Mouse (Mus musculus): ENCODE results near the gene Esp23.
"Not testable (repeated sequence)": the region's sequence is repeated elsewhere in the genome, so short reads cannot be mapped to it uniquely, and the experiment has no call there.

Gene Esp23

DNA sequence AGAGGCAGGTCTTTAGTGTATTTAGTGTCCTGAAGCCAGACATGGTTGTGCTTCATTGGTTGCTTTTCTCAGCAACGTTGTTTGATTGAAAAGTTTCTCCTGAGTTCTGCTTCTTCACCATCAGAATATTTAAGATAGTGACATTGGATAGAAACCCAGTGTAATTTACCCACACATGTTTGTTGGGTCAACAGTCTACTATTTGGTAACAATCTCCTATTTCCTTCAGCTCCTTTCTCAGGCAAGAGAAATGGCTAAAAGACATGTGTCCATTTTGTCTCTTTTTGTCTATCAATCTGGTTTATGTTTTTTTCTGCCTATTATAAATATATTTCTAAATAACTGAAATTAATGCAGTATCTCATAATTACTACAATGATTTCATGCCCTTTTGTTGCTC, at the start of gene Esp23:
Gene Esp23 (minus strand): TSS at position 101 of the 400 bp plus-strand sequence.
- in situ Hi-C loops (cut with MboI, MseI), result no loop called here

DNA sequence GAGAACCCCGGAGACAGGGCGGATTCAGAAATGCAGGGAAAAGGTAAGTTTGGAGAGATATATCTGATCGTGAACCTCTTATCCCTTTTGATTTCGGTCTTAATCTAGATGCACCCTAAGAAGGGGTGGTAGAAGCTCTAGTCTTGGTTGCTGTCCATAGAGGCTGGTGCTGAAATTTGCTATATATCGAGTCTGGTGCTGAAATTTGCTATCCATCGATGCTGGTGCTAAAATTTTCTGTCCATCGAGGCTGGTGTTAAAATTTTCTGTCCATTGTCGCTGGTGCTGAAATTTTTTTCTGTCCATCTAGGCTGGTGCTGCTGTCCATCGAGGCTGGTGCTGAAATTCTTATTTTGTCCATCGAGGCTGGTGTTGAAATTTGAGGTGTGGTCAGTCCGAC, 30.3 kb upstream of the Esp23 start:
- in situ Hi-C loops (cut with MboI, MseI), result not testable (repeated sequence)

GRCm38 (mm10) chr17:39095034-39095433, 18.2 kb upstream of the Esp23 start, which contains the start of gene Esp22:
Esp22 (plus strand) TSS chr17:39095334.
- in situ Hi-C loops (cut with MboI, MseI), result loop anchor here (10.0 kb wide), 1 partner anchor 230 kb away; no protein-coding TSS in a partner anchor

- in situ Hi-C loops (cut with MboI, MseI), result no loop called here
Observed at GRCm38 (mm10) chr17:39063641-39064040, 13.2 kb downstream of the Esp23 start.

GRCm38 (mm10) chr17:39043241-39043640, 33.6 kb downstream of the Esp23 start, which contains the start of gene Gm21903:
Gm21903 (minus strand) TSS chr17:39043341.
- in situ Hi-C loops (cut with MboI, MseI), result no loop called here

GRCm38 (mm10) chr17:39036395-39036794, 40.4 kb downstream of the Esp23 start, which contains the start of gene Esp24:
Esp24 (plus strand) TSS chr17:39036695.
- in situ Hi-C loops (cut with MboI, MseI), result not testable (repeated sequence)
